Mouse (Mus musculus) inflammation-experienced regulatory T-cells, adult 6 months (primary cell): ENCODE results near the gene Adss. TPM values are rescaled to one million over a fixed set of nuclear protein-coding genes. Genes with fewer than 3 reads are reported as not detected.

Source experiments
- ATAC-seq: one replicate; pipeline ENCODE4 v1.8.0; 2017
- polyA plus RNA-seq, 3 experiments: library from polyadenylated mRNA; unstranded; fragments of 100-300 nt; shearing (Covaris generic); gene quantifications; one replicate each; pipeline ENCODE4 v1.2.1; 2017

Gene Adss
- polyA plus RNA-seq, 3 experiments from 2014 or later, result 55.6 to 64.6 (median 58.8) TPM

- no peak for ATAC-seq
Measured at GRCm38 (mm10) chr1:177727883-177728525, 68.3 kb downstream of the Adss start.

- no peak for ATAC-seq
Measured at GRCm38 (mm10) chr1:177726870-177727269, 69.4 kb downstream of the Adss start.

GRCm38 (mm10) chr1:177723786-177724185 lies 72.5 kb downstream of the Adss start:
- ATAC-seq, result no peak

GRCm38 (mm10) chr1:177719029-177719427 lies 77.3 kb downstream of the Adss start:
- ATAC-seq, result no peak

GRCm38 (mm10) chr1:177718340-177719028 lies 77.8 kb downstream of the Adss start:
- no peak for ATAC-seq

- no peak for ATAC-seq
Measured at GRCm38 (mm10) chr1:177717057-177717835, 79.1 kb downstream of the Adss start.

GRCm38 (mm10) chr1:177716448-177716847 lies 79.9 kb downstream of the Adss start:
- ATAC-seq, result no peak

- no peak for ATAC-seq
Measured at GRCm38 (mm10) chr1:177714397-177715012, 81.8 kb downstream of the Adss start.

GRCm38 (mm10) chr1:177713635-177714396 lies 82.5 kb downstream of the Adss start:
- no peak for ATAC-seq

Other genes starting within 250 kb of the Adss start
- gene 1700016C15Rik, start 66.7 kb downstream of the Adss start, polyA plus RNA-seq, result under 1 TPM in 1 of 3 experiments, not detected in 2; 0.80 TPM
- gene Catspere2, start 186.9 kb upstream of the Adss start, polyA plus RNA-seq, result not detected